Comparison of ENCODE assay signal across 17 mouse cellular contexts in genomic region chr17:31865636-31866035, GRCm38 (mm10). TPM values are rescaled to one million over a fixed set of nuclear protein-coding genes. Genes with fewer than 3 reads are reported as not detected.
DNase-seq lines count a peak whose midpoint lies in the region; ATAC-seq and TF ChIP-seq lines count a peak whose summit lies in the region.
"Had no signal": no experiment of that assay in that cellular context is flagged by ENCODE, and none has a peak within 500 bp of the region (broad histone marks: within the 10 kb centered on the region; RNA-seq: fewer than 3 reads in every experiment).

No protein-coding gene starts in this region.

- no peak overlapping the region; the same call in 1 of the 2 replicates for H3K27ac ChIP-seq in intestine, embryonic 14.5 days (ENCODE audit: low read depth)
- H3K27ac ChIP-seq in intestine, postnatal 0 days (ENCODE audit: low read depth, low read length), result no peak overlapping the region
- H3K27ac ChIP-seq in midbrain, embryonic 16.5 days (ENCODE audit: low read length), result no peak overlapping the region
- H3K27ac ChIP-seq: embryonic facial prominence, embryonic 13.5 days; forebrain, embryonic 13.5 days; hindbrain, postnatal 0 days; layer of hippocampus, adult 2 months; macrophage; midbrain, embryonic 15.5 days; neural tube, embryonic 12.5 days had no signal

- H3K4me3 ChIP-seq in intestine, embryonic 14.5 days (ENCODE audit: low read depth, low read length), result no peak overlapping the region
- no peak overlapping the region for H3K4me3 ChIP-seq in intestine, postnatal 0 days (ENCODE audit: low read depth, low read length)
- no peak overlapping the region for H3K4me3 ChIP-seq in midbrain, embryonic 16.5 days (ENCODE audit: low read depth, low read length)
- H3K4me3 ChIP-seq: embryonic facial prominence, embryonic 13.5 days; forebrain, embryonic 13.5 days; layer of hippocampus, adult 2 months; midbrain, embryonic 15.5 days; neural tube, embryonic 12.5 days had no signal

- no peaks in the 10 kb centered on the region for H3K27me3 ChIP-seq in intestine, embryonic 14.5 days (replicated peaks; ENCODE audit: control insufficient read depth, insufficient read depth, low read length)
- no peaks in the 10 kb centered on the region for H3K27me3 ChIP-seq in intestine, postnatal 0 days (replicated peaks; ENCODE audit: control insufficient read depth, insufficient read depth, low read length)
- no peaks in the 10 kb centered on the region for H3K27me3 ChIP-seq in midbrain, embryonic 16.5 days (ENCODE audit: control insufficient read depth, insufficient read depth, low read depth, low read length)
- H3K27me3 ChIP-seq: embryonic facial prominence, embryonic 13.5 days; forebrain, embryonic 13.5 days; midbrain, embryonic 15.5 days; neural tube, embryonic 12.5 days had no signal

- no peak for TF ChIP-seq CTCF in intestine, postnatal 0 days (IDR thresholded peaks at IDR 0.05; ENCODE audit: low read depth)

- WGBS in intestine, embryonic 14.5 days, result 49% methylated on average over 7 of the region's 7 CpGs
- 63% methylated on average over 7 of the region's 7 CpGs for WGBS in intestine, postnatal 0 days
- 80% methylated on average over 7 of the region's 7 CpGs for WGBS in midbrain, embryonic 16.5 days

- H3K4me1 ChIP-seq in intestine, embryonic 14.5 days (replicated peaks; ENCODE audit: control insufficient read depth, insufficient read depth, low read length), result peaks cover 10% of the 10 kb centered on the region; the same call in 1 of the 2 replicates
- peaks cover 6% of the 10 kb centered on the region; the same call in 1 of the 2 replicates for H3K4me1 ChIP-seq in intestine, postnatal 0 days (replicated peaks; ENCODE audit: control insufficient read depth, insufficient read depth, low read length)
- H3K4me1 ChIP-seq in midbrain, embryonic 16.5 days (ENCODE audit: control insufficient read depth, insufficient read depth, low read length), result no peaks in the 10 kb centered on the region
- H3K4me1 ChIP-seq: forebrain, embryonic 13.5 days; midbrain, embryonic 15.5 days; neural tube, embryonic 12.5 days had no signal

- DNase-seq in adrenal gland, postnatal 14 days, result peak; percentile 3
- DNase-seq in adrenal gland, adult 8-10 months, result no peak
- no peak for DNase-seq in intestine, embryonic 14.5 days (ENCODE audit: low spot score)
- DNase-seq in ovary, postnatal 36 days (ENCODE audit: low spot score), result peak; percentile 2
- no peak for DNase-seq in ovary, adult 18-20 months (ENCODE audit: low spot score)
- DNase-seq in urinary bladder, postnatal 14 days (ENCODE audit: low spot score), result peak; percentile 6
- DNase-seq: cerebellum, postnatal 36 days; thymus, postnatal 14 days had no signal

- 0 out of 2 replicates have a peak, but pooled peaks have one; percentile 56 for ATAC-seq in intestine, embryonic 14.5 days (replicated peaks; ENCODE audit: low FRiP score, low TSS enrichment, low read depth)
- no peak for ATAC-seq in intestine, postnatal 0 days
- no peak for ATAC-seq in midbrain, embryonic 16.5 days
- ATAC-seq: forebrain, embryonic 13.5 days; hindbrain, postnatal 0 days; midbrain, embryonic 15.5 days had no signal

- H3K4me2 ChIP-seq in intestine, embryonic 14.5 days (ENCODE audit: low read length), result no peak overlapping the region
- H3K4me2 ChIP-seq in intestine, postnatal 0 days (replicated peaks; ENCODE audit: low read depth), result no peak overlapping the region
- H3K4me2 ChIP-seq in midbrain, embryonic 16.5 days (ENCODE audit: low read length), result no peak overlapping the region
- H3K4me2 ChIP-seq: embryonic facial prominence, embryonic 13.5 days; forebrain, embryonic 13.5 days; midbrain, embryonic 15.5 days; neural tube, embryonic 12.5 days had no signal

- H3K9ac ChIP-seq in intestine, embryonic 14.5 days (ENCODE audit: low read length), result no peak overlapping the region
- H3K9ac ChIP-seq in intestine, postnatal 0 days (ENCODE audit: low read depth, low read length), result no peak overlapping the region
- H3K9ac ChIP-seq in midbrain, embryonic 16.5 days (ENCODE audit: low read depth, low read length), result no peak overlapping the region
- H3K9ac ChIP-seq: embryonic facial prominence, embryonic 13.5 days; forebrain, embryonic 13.5 days; midbrain, embryonic 15.5 days; neural tube, embryonic 12.5 days had no signal

- H3K36me3 ChIP-seq in intestine, embryonic 14.5 days (ENCODE audit: control insufficient read depth, insufficient read depth, low read length), result no peaks in the 10 kb centered on the region
- H3K36me3 ChIP-seq in intestine, postnatal 0 days (ENCODE audit: control insufficient read depth, insufficient read depth), result no peaks in the 10 kb centered on the region
- no peaks in the 10 kb centered on the region for H3K36me3 ChIP-seq in midbrain, embryonic 16.5 days (ENCODE audit: control insufficient read depth, insufficient read depth, low read length)
- H3K36me3 ChIP-seq: embryonic facial prominence, embryonic 13.5 days; midbrain, embryonic 15.5 days; neural tube, embryonic 12.5 days had no signal

- H3K9me3 ChIP-seq in intestine, embryonic 14.5 days (ENCODE audit: control insufficient read depth, low read length), result no peaks in the 10 kb centered on the region
- no peaks in the 10 kb centered on the region for H3K9me3 ChIP-seq in intestine, postnatal 0 days (ENCODE audit: control insufficient read depth)
- H3K9me3 ChIP-seq in midbrain, embryonic 16.5 days (replicated peaks; ENCODE audit: control insufficient read depth, low read length, poor library complexity, severe bottlenecking), result no peaks in the 10 kb centered on the region
- H3K9me3 ChIP-seq: embryonic facial prominence, embryonic 13.5 days; forebrain, embryonic 13.5 days; midbrain, embryonic 15.5 days; neural tube, embryonic 12.5 days had no signal

RNA-seq across cellular contexts. Expression of gene Sik1, which starts 10.0 kb away (rescaled TPM):
- total RNA-seq in adrenal gland, postnatal 14 days (2021), result 47.3 and 100 TPM in 2 replicates
- total RNA-seq in adrenal gland, adult 8-10 months (2022), result 100 to 1,000 TPM in 1 of 4 experiments, 10 to 100 TPM in 2, 1 to 10 TPM in 1; 8.6 to 127 (median 15.7) TPM
- 9.2 and 11.9 TPM in 2 replicates for polyA plus RNA-seq in intestine, embryonic 14.5 days (2014; fragmentation: Nextera tagmentation; extraction: Ambion mirVana)
- polyA plus RNA-seq in intestine, postnatal 0 days (2015; fragmentation: Nextera tagmentation; extraction: Ambion mirVana), result 2.9 and 3.8 TPM in 2 replicates
- polyA plus RNA-seq in midbrain, embryonic 16.5 days (2015; fragmentation: Nextera tagmentation; extraction: Ambion mirVana), result 16.7 and 20.9 TPM in 2 replicates

Comparison
In these comparisons a context has a peak if more than half of its experiments do, and no peak if none do; other contexts are left out.
1. DNase-seq: peak in adrenal gland, postnatal 14 days (single experiment), ovary, postnatal 36 days (single experiment) and urinary bladder, postnatal 14 days (single experiment); none in adrenal gland, adult 8-10 months (single experiment), intestine, embryonic 14.5 days (single experiment) and ovary, adult 18-20 months (single experiment).